Mouse (Mus musculus) kidney, postnatal 4 days (tissue): ENCODE measurements around the gene B4galt1.

ENCODE experiments used
- DNase-seq, 2 experiments: peaks; one replicate each; pipeline ENCODE4 v3.0.0; 2021; ENCODE audit warnings: mixed read lengths in 2 of 2

The B4galt1 gene

DNA sequence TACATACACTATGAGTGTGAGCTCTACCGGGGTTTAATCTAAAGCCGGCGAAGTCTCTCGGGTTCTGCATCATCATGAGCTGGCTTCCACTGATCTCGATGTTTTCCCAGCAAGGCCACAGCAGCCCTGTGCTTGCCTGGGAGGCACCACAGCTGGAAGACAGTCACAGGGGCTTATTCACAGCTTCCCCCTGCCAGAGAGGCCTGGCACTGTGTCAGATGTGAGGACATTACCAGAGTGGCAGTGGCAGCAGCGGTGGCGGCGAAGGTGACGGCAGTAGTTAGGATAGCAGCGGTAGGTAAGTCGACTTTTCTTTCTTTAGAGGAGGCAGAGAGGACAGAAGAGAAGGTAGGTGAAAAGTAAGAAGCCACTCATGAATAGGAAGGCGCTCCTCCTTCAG lies 35.9 kb downstream of the B4galt1 start:
- DNase-seq: no peak

DNA sequence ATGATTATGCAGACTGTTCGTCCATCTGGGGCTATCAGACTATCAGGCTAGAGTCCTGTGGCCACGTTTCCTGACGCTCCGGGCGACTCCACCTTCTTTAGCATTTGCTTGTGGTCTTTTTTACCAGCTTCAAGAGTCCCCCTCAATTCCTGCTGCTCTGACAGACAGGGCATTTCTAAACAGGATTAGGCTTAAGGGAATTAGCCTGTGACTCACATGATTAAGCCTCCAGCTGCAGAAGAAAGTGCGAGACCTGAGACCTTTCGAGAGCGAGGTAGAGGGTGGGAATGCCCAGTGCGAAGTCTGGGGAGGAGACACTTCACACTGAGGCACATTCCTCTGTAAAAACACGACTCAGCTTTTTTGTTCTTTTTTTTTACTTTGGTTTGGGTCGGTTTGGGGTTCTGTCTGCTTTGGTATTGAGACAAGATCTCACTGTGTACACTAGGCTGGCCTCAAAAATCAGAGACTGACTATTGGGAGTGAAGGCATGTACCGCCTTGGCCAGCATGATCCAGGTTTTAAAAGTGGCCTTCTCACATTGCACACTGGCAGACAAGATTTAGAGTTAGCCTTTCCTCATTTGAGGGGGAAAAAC lies 37.9 kb downstream of the B4galt1 start:
- no peak for DNase-seq

- no peak for DNase-seq
Measured at GRCm38 (mm10) chr4:40815120-40815519, 38.7 kb downstream of the B4galt1 start.

DNA sequence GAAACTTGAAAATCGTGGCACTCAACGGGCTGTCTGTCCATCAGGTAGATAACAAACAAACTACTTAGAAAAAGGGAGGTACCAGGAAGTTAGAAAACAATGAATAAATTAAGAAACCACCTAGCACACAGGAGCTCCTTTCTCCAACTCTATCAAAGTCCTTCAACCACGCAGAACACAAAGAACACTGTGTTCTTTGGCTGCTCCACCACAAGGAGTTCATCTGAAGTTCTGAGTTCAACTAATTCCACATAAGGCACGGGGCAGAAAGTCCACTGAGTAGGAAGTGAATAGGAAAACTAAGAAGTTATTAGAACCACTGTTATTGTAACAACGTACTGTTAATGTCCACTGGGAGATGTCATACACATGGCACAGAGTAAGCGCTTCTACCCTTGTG lies 39.4 kb downstream of the B4galt1 start:
- DNase-seq: no peak

DNA sequence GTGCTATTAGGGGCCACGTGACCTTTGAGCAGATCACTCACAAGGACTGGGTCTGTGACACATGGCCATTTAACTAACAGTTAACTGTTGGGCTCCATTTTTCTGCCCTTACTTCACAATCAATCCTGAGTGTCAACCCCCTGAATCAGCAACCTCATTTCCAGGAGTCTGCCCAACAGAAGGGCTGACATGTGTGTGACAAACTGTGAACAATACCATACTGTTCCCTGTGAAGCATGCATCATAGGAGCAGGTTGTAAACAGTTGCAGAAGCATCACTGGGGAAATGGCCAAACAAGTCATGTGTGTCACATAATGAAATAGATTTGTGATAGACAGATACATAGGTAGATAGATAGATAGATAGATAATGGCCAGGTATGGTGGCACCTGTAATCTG lies 40.9 kb downstream of the B4galt1 start:
- DNase-seq: no peak

GRCm38 (mm10) chr4:40810481-40810880 lies 43.3 kb downstream of the B4galt1 start:
- no peak for DNase-seq

GRCm38 (mm10) chr4:40807382-40807781 lies 46.4 kb downstream of the B4galt1 start:
- DNase-seq: no peak

DNA sequence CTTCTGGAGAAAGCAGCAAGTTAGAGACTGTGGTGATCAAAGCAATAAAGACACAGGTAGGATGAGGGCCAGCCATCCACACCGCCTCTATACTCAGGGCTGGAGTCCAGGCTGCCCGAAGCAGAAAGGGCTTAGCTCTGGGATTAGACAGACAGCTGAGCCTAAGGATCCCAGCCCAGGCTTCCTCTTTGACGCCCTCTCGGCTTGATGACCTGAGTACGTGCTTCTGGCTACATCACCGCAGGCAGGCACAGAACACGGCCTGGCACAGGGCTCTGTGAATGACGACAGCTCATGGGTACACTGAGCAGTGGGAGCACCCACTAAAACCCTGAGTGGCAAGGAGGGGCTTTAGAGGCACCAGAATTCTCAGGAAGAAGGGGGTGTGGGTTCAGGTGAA lies 48.4 kb downstream of the B4galt1 start:
- DNase-seq: no peak

DNA sequence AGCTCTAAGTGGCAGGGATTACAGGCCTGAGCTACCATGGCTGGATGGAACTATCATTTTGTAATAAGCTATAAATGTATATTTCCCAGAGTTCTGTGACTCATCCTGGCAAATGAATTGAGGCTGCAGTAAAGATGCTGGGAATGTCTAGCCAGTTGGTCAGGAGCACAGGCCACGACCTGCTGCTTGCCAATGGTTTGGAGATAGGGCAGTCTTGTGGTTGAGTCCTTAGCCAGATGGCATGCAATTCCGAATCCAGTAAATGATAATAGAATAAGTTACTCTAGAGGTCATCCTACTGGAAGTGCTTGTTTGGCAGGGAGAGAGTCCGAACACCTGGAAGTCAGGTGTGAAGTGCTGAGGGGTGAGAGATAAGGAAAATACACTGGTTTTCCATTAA lies 51.0 kb downstream of the B4galt1 start:
- DNase-seq: no peak

DNA sequence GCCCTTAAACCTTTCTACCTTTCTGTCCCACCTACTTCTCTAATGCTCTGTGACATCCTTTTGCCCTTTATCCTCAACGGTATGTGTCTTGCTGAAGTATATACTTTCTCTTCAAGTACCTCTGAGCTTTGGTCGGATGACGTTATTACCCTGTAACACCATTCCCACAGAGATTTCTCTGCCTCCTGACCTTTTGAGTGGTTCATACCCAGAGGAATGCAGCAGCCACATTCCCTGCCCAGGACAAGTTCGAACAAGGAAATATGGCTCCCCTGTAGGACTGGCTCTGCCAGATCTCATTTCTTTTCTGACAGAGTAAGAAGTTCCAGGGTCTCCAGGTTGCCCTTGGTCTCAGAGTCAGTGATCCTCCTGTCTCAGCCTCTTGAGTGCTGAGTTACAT lies 51.9 kb downstream of the B4galt1 start:
- DNase-seq: no peak

GRCm38 (mm10) chr4:40800873-40801272 lies 52.9 kb downstream of the B4galt1 start:
- DNase-seq: no peak

DNA sequence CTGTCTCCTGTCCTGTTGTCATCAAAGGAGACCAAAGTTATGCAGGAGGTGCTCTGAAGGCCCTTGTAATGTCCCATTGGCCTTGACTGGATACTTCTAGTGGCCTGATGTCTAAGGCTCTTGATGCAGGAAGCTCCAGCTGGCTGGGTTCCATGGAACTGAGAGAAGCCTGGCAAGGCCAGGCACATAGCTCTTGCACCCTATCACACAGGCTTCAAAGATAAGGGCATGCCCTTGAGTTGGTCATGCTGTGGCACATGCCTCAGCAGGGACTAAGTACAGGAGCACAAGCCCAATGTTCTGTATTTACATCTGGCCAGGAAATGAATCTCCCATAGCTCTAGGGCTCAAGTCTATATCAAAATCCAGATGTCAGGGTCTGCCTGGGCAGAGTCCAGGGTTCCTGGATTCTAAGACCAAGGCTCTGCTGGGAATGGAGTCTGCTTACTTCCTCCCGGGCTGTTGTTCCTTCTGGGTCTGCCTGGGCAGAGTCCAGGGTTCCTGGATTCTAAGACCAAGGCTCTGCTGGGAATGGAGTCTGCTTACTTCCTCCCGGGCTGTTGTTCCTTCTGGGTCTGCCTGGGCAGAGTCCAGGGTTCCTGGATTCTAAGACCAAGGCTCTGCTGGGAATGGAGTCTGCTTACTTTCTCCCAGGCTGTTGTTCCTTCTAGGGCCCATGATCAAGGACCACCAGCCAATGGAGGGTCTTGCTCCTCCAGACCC lies 54.8 kb downstream of the B4galt1 start:
- peak in 1 of 2 experiments; percentile 26 for DNase-seq

- DNase-seq: no peak
Measured at GRCm38 (mm10) chr4:40795761-40796160, 58.0 kb downstream of the B4galt1 start.

GRCm38 (mm10) chr4:40794320-40794719 lies 59.5 kb downstream of the B4galt1 start:
- no peak for DNase-seq

- DNase-seq: no peak
Measured at GRCm38 (mm10) chr4:40791176-40791575, 62.6 kb downstream of the B4galt1 start.

DNA sequence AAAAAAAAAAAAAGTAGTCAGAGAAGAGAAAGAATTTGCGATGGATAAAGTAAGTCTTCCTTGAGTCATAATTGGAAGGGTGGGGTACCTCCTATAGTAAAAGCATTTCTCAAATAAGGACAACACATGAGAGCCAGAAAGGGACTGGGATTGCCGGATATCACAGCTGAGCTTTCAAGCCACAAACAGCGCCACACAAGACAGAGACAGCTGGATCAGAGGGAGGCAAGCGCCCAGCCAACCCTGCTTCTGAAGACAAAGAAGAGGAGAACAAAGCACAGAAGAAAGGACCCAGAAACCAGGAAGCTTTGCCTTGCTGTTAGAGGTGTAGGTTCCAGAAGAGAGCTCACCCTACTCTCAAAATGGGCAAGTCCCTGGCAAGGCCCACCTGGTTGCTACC lies 67.2 kb downstream of the B4galt1 start:
- DNase-seq: no peak

DNA sequence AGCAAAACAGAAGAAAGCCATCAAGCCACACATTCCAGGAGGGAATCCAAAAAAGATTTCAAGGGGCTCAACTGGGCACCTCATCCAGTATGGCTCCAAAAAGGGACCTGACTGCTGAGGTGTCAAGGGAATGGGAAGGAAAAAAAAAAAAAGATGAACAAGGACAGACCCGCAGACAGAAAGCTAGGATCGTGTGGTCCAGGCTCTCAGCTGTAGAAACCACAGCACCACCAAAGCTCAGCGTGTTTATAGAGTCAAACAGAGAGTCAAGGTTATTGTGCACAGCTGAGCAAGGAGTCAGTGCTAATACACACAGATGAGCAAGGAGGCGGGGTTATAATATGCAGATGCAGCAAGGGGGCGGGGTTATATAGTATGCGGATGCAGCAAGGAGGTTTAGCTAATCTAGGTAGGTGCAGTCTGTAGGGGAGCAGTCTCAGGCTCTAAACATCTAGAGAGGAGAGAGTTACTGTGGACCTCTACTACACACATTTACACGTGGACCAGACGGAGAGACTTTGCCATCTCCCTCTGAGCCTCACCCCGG lies 68.1 kb downstream of the B4galt1 start:
- no peak for DNase-seq

DNA sequence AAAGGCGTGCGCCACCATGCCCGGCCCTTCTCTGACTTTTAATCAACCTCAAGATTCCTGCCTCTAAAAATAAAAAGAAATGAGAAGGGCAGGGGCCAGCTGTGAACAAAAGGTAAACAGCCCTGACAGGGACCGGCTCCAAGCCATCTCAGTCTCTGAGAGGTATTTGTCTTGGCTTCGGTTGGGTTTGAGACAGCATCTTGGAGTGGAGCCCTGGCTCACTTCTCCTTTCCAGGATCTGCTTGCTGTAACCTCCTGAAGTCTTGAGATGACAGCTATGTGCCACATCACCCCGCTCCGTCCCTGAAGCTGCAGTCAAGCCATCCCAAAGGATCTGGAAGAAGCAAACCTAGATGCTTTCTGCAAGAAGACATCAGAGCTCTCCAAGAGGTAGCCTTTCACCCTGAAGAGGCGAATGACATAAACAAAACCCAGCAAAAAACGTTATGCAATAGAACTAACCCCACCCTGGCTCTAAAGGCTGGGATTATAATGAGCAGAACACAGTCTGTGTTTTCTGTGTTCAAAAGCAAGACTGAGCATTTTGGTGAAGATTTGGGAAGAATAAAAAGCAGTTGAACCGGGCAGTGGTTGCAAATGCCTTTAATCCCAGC lies 69.1 kb downstream of the B4galt1 start:
- peak; percentile 54 to 55 for DNase-seq

- no peak for DNase-seq
Measured at GRCm38 (mm10) chr4:40783049-40783448, 70.8 kb downstream of the B4galt1 start.

DNA sequence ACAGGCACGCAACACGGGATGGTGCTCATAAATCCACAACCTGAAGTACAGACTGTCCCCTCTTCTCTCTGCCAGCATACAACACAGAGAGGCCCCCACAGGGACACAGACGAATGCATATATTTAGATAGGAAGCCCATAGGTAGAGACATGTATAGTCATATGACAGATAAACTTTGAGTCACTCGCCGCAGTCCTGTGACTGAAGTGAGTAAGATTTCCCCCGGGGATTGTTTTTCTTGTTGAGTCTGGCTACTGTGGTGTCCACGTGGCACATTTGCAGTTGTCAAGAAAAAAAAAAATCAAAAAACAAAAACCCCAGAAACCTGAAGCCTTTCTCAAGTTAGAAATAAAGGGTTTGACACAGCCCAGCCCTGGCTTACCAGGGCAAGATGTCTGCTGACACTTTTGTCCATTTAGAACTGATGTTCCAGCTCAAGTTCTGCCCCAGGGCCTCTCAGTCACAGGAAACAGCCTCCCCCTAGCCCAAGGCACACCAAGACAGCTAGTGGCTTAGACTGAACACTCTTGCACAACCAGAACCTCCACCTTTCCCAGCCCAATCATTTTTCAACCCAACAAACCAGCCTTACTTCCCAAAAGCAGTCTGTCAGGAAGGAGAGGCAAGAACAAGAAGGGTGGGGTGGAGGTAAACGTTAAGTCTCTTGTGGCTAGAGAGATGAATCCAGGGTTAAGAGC lies 71.9 kb downstream of the B4galt1 start:
- no peak for DNase-seq

DNA sequence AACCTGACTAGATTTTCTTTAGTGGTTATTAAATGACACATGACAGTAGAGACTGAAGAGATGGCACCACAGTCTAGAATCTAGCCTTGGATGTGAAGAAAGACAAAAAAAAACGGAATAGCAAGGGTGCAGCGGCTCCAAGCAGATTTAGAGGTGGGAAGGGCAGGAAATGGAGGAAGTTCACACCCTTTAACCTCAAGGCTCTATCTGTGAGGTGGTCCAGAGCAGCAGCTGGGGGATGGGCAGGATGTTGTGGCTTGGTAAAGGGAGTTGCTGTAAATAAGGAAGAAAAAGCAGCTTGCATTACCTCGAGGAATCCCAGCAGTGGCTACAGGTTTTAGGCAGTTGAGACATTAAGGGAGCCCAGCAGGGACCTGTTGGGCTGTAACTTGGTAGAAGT lies 72.7 kb downstream of the B4galt1 start:
- peak; percentile 66 to 77 for DNase-seq

DNA sequence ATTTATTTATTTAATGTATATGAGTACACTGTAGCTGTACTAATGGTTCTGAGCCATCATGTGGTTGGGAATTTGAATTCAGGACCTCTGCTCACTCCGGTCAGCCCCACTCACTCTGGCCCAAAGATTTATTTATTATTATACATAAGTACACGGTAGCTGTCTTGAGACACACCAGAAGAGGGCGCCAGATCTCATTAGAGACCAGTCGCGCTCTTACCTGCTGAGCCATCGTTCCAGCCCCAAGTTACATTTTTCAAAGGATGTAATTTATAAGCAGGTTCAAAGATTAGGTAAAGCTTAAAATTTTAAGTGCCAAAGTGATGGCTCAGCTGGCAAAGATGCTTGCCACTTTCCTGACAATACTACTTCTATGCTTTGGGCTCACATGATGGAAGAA lies 75.1 kb downstream of the B4galt1 start:
- peak in 1 of 2 experiments; percentile 40 for DNase-seq

GRCm38 (mm10) chr4:40777116-40777515 lies 76.7 kb downstream of the B4galt1 start:
- peak in 1 of 2 experiments; percentile 37 for DNase-seq
